Mouse (Mus musculus) naive thymus-derived CD4-positive, alpha-beta T cell, adult 5 months (primary cell): ENCODE data around the gene Ube2m. TPM values are rescaled to one million over a fixed set of nuclear protein-coding genes. Genes with fewer than 3 reads are reported as not detected.

Source experiments
- polyA plus RNA-seq: library from polyadenylated mRNA; unstranded; fragments of 100-300 nt; shearing (Covaris generic); gene quantifications from one replicate; pipeline ENCODE4 v1.2.1, GENCODE M21; 2017

Gene Ube2m
- polyA plus RNA-seq = 133 TPM

DNA sequence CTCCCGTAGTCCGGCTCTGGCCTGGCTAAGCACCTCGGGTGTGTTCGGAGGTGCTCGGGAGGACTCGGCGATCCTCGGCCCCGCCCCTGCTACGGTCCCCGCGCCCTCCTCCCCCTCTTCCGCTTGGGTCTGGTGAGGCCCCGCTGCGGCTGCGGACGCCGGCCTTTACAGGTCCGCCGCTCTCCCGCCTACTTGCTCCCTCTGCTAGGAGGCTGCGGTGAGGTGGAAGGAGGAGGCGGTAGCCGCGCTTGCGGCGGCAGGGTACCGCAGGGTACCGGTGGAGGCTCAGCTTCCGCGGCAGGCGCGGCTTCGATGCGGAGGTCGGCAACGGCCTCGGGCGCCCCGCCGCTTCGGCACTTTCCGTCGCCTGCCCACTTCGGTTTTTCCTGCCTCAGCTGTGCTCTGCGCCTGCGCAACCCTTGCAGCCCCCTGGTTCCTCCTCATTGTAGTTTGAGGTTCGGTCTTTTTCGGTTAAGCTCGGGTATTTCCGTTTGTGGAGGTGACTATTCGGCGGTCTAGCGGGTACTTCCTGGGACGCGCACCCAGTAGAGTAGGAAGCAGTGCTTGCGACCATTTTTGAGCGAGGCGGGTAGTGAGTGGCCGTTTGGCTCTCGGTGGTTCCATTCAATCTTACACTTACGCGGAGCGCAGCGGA is at the start of gene Ube2m:
Gene Ube2m (minus strand): TSS at position 375 of the 655 bp plus-strand sequence.

DNA sequence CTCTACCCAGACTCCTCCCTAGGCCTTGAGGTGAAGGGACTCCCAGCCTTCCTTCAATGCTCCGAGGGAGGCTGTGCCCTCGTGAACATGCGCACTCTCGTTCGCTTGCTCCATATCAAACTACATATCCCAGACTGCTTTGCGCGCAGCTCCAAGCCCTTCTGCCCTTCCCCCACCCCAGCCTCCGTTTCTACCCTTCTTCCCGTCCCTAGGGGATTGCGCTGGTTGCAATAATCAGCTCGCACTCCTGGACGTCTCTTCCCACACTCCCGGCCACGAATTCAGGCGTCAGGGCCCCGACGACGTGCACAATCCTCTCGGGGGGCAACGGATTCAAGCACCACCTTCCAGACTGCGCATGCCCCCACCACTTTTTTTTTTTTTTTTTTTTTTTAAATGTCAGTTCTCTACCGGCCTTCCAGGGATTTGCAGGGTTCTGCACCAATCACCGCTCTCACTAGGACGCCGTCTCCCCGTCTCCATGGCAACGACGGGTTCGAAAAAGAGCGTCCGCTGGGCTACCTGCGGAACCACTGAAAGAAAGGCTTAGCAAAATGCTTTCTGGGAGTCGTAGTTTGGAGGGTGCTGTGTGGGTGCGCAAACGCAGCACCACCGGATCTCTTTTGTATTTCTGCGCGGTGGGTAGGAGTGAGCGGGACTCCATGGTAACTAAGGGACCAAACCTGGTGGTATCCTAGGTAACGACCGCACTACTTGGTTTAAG is 16.4 kb upstream of the Ube2m start, which contains the start of gene Mzf1:
Gene Mzf1 (minus strand): TSS at position 478 of the 724 bp plus-strand sequence.

DNA sequence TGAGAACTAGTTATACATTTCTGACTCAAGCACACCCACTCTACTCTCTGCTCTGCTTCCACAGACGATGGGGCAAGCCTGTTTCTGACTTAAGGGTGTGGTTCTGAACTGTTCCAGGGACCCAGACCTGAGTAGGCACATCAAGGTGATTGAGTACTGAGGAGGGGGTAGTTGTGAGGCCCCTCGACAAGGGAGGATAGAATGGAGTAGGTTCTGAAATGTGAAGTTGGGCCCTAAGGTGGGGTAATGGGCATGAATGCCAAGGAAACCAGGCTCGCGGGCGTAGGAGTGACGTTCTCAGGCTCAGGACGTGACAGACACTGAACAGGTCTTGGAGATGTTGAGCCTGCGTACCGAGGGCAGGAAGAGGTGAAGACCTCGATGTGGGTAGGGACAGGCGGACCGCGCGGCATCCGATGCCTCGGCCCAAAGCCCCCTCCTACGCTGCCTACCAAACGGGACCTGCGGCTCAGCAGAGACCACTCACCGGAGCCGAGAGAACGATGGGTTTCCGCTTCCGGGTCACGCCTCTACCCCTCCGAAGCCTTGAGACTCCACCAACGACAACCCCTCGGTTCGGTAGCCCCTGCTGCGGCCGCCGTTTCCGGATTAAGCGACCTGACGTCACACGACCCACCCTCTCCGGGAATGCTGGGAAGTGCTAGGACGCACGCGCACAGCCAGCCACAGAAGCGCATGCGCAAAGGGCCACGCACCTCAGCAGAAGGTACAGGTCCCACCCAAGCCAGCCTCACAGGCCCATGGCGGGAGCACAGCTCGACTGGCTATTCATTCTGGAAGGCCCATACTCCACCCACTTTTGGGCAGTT is 3.7 kb downstream of the Ube2m start, which contains the start of gene Chmp2a:
Gene Chmp2a (minus strand): TSS at position 660 of the 830 bp plus-strand sequence.

DNA sequence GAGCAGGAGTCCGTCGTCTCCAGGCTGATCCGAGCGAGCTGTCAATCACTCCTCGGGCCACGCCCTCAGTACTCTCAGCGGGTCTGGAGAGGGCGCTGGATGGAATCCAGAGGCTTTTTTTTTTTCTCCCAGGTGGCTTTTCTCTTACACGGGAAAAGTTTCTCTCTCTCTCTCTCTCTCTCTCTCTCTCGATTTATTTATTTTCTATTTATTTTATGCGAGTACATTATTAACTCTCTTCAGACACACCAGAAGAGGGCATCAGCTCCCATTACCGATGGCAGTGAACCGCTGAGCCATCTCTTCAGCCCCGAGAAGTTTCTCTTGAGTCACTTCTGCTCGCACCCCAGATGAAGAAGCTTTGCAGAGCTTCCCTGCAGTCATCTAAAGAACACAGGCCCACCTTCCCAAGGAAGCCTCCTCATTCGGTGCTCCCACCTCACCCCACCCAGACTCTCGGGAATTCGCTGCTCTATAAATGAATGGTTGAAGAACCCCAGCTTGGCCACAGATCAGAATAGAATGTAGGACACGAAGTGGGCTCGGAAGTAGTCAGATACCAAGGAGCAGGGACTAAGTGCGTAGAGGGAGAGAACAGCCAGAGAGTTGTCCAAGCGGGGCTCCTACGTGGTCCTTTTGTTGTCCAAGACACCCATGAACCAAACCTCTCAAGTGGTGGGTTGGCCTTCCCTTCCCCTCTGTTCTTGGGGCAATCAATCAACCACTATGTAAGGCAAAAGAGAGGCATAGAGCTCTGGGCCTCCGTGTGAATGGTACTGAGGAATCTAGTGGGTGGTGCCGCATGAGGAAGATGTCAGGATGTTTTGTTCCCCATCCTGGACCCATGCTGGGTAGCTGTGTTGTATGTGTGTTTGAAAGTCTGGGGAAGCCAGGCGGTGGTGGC is 27.8 kb downstream of the Ube2m start, which contains the start of gene Zbtb45:
Gene Zbtb45 (minus strand): TSS at position 30 of the 904 bp plus-strand sequence.

DNA sequence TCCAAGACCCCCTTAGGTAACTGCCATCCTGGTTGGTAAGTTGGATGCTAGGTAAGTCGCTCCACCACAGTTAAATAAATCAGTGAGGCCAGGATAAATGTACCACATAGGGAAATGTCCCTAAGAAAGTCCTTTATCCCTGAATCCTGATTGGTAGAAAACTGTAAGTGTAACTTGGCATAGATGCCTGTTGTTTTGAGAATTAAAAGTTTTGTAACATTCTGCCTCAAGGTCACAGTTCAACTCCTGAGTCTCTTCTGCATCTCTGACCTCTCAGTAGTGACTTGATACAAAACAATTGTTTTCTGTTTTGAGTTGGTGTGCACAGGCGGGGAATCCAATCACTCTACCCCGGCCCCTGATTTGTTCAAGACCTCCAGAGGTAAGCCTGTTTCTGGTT is 39.2 kb downstream of the Ube2m start, which contains the start of gene Trim28:
Gene Trim28 (plus strand): TSS at position 264 of the 400 bp plus-strand sequence.

DNA sequence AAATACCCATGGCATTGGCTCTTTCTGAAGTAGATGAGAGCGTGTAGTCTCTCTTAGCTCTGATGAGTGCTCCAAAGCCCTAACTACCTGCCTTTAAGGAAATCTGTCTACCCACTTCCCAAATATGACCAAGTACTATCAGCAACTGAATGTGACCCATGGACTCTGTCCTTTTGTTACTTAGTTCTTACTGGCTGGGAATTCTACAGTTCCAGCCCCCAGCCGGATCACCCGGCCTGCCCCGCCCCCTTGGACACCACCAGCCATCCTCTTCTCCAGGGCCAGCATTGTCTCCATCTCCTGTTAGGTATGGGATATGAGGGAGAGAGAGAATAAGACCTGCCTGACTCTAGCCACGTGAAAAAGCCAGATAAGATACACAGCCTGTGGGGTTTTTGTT is 40.0 kb downstream of the Ube2m start, which contains the start of gene Slc27a5:
Gene Slc27a5 (minus strand): TSS at position 140 of the 400 bp plus-strand sequence.

Other genes starting within 250 kb of the Ube2m start
- 5.4 TPM for gene Zscan18, start 234.6 kb downstream of the Ube2m start, polyA plus RNA-seq
- gene Zfp329, start 219.4 kb downstream of the Ube2m start, polyA plus RNA-seq = 7.9 TPM
- gene Zfp110, start 203.5 kb downstream of the Ube2m start, polyA plus RNA-seq = 85.4 TPM
- 0.50 TPM for gene Zfp128, start 157.1 kb downstream of the Ube2m start, polyA plus RNA-seq
- 4.0 TPM for gene Zscan22, start 140.5 kb downstream of the Ube2m start, polyA plus RNA-seq
- 1,269 TPM for gene Rps5, start 116.0 kb downstream of the Ube2m start, polyA plus RNA-seq
- gene Rnf225, start 110.9 kb downstream of the Ube2m start, polyA plus RNA-seq = not detected
- gene Zfp324, start 72.4 kb downstream of the Ube2m start, polyA plus RNA-seq = 3.0 TPM
- 5.8 TPM for gene Zfp446, start 60.4 kb downstream of the Ube2m start, polyA plus RNA-seq
- gene Slc27a5, start 40.1 kb downstream of the Ube2m start, polyA plus RNA-seq = 0.37 TPM
- 148 TPM for gene Trim28, start 39.2 kb downstream of the Ube2m start, polyA plus RNA-seq
- gene Zbtb45, start 28.2 kb downstream of the Ube2m start, polyA plus RNA-seq = 8.6 TPM
- 144 TPM for gene Chmp2a, start 3.5 kb downstream of the Ube2m start, polyA plus RNA-seq
- 0.44 TPM for gene Mzf1, start 16.5 kb upstream of the Ube2m start, polyA plus RNA-seq
- not detected for gene Vmn1r85, start 56.9 kb upstream of the Ube2m start, polyA plus RNA-seq
- not detected for gene Vmn1r86, start 81.6 kb upstream of the Ube2m start, polyA plus RNA-seq
- gene Vmn1r87, start 101.9 kb upstream of the Ube2m start, polyA plus RNA-seq = 0.35 TPM
- gene Vmn1r88, start 121.3 kb upstream of the Ube2m start, polyA plus RNA-seq = 0.11 TPM
- not detected for gene Vmn1r89, start 174.7 kb upstream of the Ube2m start, polyA plus RNA-seq
- 13.8 TPM for gene Lig1, start 239.0 kb upstream of the Ube2m start, polyA plus RNA-seq
- gene Zswim9, start 240.4 kb upstream of the Ube2m start, polyA plus RNA-seq = 1.1 TPM